Mouse (Mus musculus): ENCODE data around the gene Efr3b. TPM values are rescaled to one million over a fixed set of nuclear protein-coding genes. Genes with fewer than 3 reads are reported as not detected.

Gene Efr3b
- polyA plus RNA-seq, 1 experiment from 2014 or later: 41.4 TPM

GRCm38 (mm10) chr12:4048031-4048430, 9.3 kb upstream of the Efr3b start:
- no peak overlapping the region for H3K27ac ChIP-seq (replicated peaks; ENCODE audit: low read depth, low read length)
- 36% methylated on average over 6 of the region's 6 CpGs for WGBS
- H3K4me1 ChIP-seq (ENCODE audit: control insufficient read depth, insufficient read depth, low read length): no peaks in the 10 kb centered on the region
- H3K27me3 ChIP-seq (ENCODE audit: control insufficient read depth, insufficient read depth, low read length): no peaks in the 10 kb centered on the region
- H3K9ac ChIP-seq (replicated peaks; ENCODE audit: low read length): no peak overlapping the region
- DNase-seq (no peak), ATAC-seq (ENCODE audit: low FRiP score, low TSS enrichment) (no peak)
- H3K36me3 ChIP-seq (ENCODE audit: control insufficient read depth, insufficient read depth, low read length): no peaks in the 10 kb centered on the region
- H3K4me3 ChIP-seq (replicated peaks; ENCODE audit: low read depth, low read length): no peak overlapping the region
- H3K4me2 ChIP-seq (ENCODE audit: low read length): no peak overlapping the region
- H3K9me3 ChIP-seq (ENCODE audit: control insufficient read depth, low read length): no peaks in the 10 kb centered on the region

- H3K36me3 ChIP-seq (ENCODE audit: control insufficient read depth, insufficient read depth, low read length): no peaks in the 10 kb centered on the region
- ATAC-seq (ENCODE audit: low FRiP score, low TSS enrichment) (no peak), DNase-seq (no peak)
- H3K9me3 ChIP-seq (ENCODE audit: control insufficient read depth, low read length): no peaks in the 10 kb centered on the region
- H3K4me3 ChIP-seq (replicated peaks; ENCODE audit: low read depth, low read length): no peak overlapping the region
- H3K27ac ChIP-seq (replicated peaks; ENCODE audit: low read depth, low read length): no peak overlapping the region
- no peaks in the 10 kb centered on the region for H3K27me3 ChIP-seq (ENCODE audit: control insufficient read depth, insufficient read depth, low read length)
- H3K4me1 ChIP-seq (ENCODE audit: control insufficient read depth, insufficient read depth, low read length): no peaks in the 10 kb centered on the region
- H3K9ac ChIP-seq (replicated peaks; ENCODE audit: low read length): no peak overlapping the region
- H3K4me2 ChIP-seq (ENCODE audit: low read length): no peak overlapping the region
- 86% methylated on average over 1 of the region's 1 CpGs for WGBS
These were observed 7.3 kb upstream of the Efr3b start for GRCm38 (mm10) chr12:4045992-4046391.

- H3K4me3 ChIP-seq (replicated peaks; ENCODE audit: low read depth, low read length): no peak overlapping the region
- no peaks in the 10 kb centered on the region for H3K36me3 ChIP-seq (ENCODE audit: control insufficient read depth, insufficient read depth, low read length)
- no peak overlapping the region for H3K9ac ChIP-seq (replicated peaks; ENCODE audit: low read length)
- H3K4me2 ChIP-seq (ENCODE audit: low read length): no peak overlapping the region
- no peak overlapping the region for H3K27ac ChIP-seq (replicated peaks; ENCODE audit: low read depth, low read length)
- WGBS: 71% methylated on average over 5 of the region's 5 CpGs
- DNase-seq: no peak
- no peaks in the 10 kb centered on the region for H3K27me3 ChIP-seq (ENCODE audit: control insufficient read depth, insufficient read depth, low read length)
- ATAC-seq (ENCODE audit: low FRiP score, low TSS enrichment): no peak
- peaks cover 5% of the 10 kb centered on the region for H3K4me1 ChIP-seq (ENCODE audit: control insufficient read depth, insufficient read depth, low read length)
- H3K9me3 ChIP-seq (ENCODE audit: control insufficient read depth, low read length): no peaks in the 10 kb centered on the region
These were observed 3.7 kb upstream of the Efr3b start for GRCm38 (mm10) chr12:4042411-4042810.

DNA sequence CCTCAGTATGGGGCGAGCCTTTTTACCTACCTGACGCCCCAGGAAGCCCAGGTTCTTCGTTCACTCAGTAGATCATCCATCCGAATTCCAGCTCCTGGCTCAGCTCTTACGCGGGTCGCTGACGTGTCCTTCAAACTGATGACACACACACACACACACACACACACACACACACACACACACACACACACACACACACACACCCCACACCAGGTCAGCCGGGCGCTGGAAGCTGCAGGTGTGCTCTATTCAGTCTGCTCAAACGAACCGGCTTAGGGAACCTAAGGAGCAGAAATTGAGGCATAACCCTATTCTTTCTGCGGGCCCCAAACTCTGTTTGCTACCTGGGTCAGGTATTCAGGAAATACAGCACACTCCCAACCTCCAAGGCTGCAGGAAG, 331 bp upstream of the Efr3b start:
- Histone ChIP-seq H3K9me3 (ENCODE audit: control insufficient read depth, low read length) (no peaks in the 10 kb centered on the region), H3K9ac (replicated peaks; ENCODE audit: low read length) (peak overlapping the region; percentile 93), H3K4me2 (ENCODE audit: low read length) (peak overlapping the region; percentile 62), H3K27ac (replicated peaks; ENCODE audit: low read depth, low read length) (peak overlapping the region; percentile 86), H3K4me3 (replicated peaks; ENCODE audit: low read depth, low read length) (peak overlapping the region; percentile 97), H3K4me1 (ENCODE audit: control insufficient read depth, insufficient read depth, low read length) (peaks cover 22% of the 10 kb centered on the region), H3K27me3 (ENCODE audit: control insufficient read depth, insufficient read depth, low read length) (no peaks in the 10 kb centered on the region), H3K36me3 (ENCODE audit: control insufficient read depth, insufficient read depth, low read length) (no peaks in the 10 kb centered on the region)
- 1% methylated on average over 13 of the region's 13 CpGs for WGBS
- DNase-seq (no peak), ATAC-seq (ENCODE audit: low FRiP score, low TSS enrichment) (no peak)

- H3K27me3 ChIP-seq (ENCODE audit: control insufficient read depth, insufficient read depth, low read length): no peaks in the 10 kb centered on the region
- DNase-seq (no peak), ATAC-seq (ENCODE audit: low FRiP score, low TSS enrichment) (no peak)
- no peaks in the 10 kb centered on the region for H3K36me3 ChIP-seq (ENCODE audit: control insufficient read depth, insufficient read depth, low read length)
- peak overlapping the region; percentile 86; the same call in 1 of the 2 replicates for H3K27ac ChIP-seq (replicated peaks; ENCODE audit: low read depth, low read length)
- no peaks in the 10 kb centered on the region for H3K9me3 ChIP-seq (ENCODE audit: control insufficient read depth, low read length)
- H3K4me1 ChIP-seq (ENCODE audit: control insufficient read depth, insufficient read depth, low read length): peaks cover 22% of the 10 kb centered on the region
- WGBS: 24% methylated on average over 5 of the region's 5 CpGs
- peak overlapping the region; percentile 93 for H3K9ac ChIP-seq (replicated peaks; ENCODE audit: low read length)
- H3K4me2 ChIP-seq (ENCODE audit: low read length): peak overlapping the region; percentile 62
- H3K4me3 ChIP-seq (replicated peaks; ENCODE audit: low read depth, low read length): peak overlapping the region; percentile 97
These were observed 1.2 kb downstream of the Efr3b start for GRCm38 (mm10) chr12:4037511-4037910.

- Histone ChIP-seq H3K4me1 (ENCODE audit: control insufficient read depth, insufficient read depth, low read length) (peaks cover 22% of the 10 kb centered on the region), H3K4me2 (ENCODE audit: low read length) (0 out of 2 replicates have a peak overlapping the region, but pooled peaks have one; percentile 62), H3K36me3 (ENCODE audit: control insufficient read depth, insufficient read depth, low read length) (no peaks in the 10 kb centered on the region), H3K4me3 (replicated peaks; ENCODE audit: low read depth, low read length) (no peak overlapping the region), H3K27me3 (ENCODE audit: control insufficient read depth, insufficient read depth, low read length) (no peaks in the 10 kb centered on the region), H3K27ac (replicated peaks; ENCODE audit: low read depth, low read length) (no peak overlapping the region), H3K9ac (replicated peaks; ENCODE audit: low read length) (no peak overlapping the region), H3K9me3 (ENCODE audit: control insufficient read depth, low read length) (no peaks in the 10 kb centered on the region)
- DNase-seq (no peak), ATAC-seq (ENCODE audit: low FRiP score, low TSS enrichment) (no peak)
- WGBS: 94% methylated on average over 5 of the region's 5 CpGs
These were observed 2.6 kb downstream of the Efr3b start for GRCm38 (mm10) chr12:4036157-4036556.

DNA sequence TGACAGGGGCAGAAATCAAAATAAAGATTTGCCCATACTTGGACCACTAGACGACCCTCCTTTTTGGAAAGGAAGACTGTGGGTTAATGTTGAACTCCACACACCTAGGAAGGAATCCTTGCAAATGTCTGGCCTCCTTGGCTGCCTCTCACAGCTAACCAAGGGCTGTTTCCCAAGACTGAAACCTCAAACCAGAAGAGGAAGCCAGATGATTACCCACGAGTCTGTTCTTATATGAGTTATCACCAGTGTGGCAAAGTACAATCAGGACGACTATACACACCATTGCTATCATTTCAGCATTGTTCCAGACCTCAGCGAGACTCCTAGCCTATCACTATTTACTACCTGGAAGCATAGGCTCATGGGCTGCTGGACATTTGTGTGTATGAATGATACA, 9.7 kb downstream of the Efr3b start:
- WGBS: 85% methylated on average over 4 of the region's 4 CpGs
- Histone ChIP-seq H3K4me2 (ENCODE audit: low read length) (no peak overlapping the region), H3K27ac (replicated peaks; ENCODE audit: low read depth, low read length) (no peak overlapping the region), H3K27me3 (ENCODE audit: control insufficient read depth, insufficient read depth, low read length) (no peaks in the 10 kb centered on the region), H3K36me3 (ENCODE audit: control insufficient read depth, insufficient read depth, low read length) (no peaks in the 10 kb centered on the region), H3K4me3 (replicated peaks; ENCODE audit: low read depth, low read length) (no peak overlapping the region), H3K4me1 (ENCODE audit: control insufficient read depth, insufficient read depth, low read length) (no peaks in the 10 kb centered on the region), H3K9me3 (ENCODE audit: control insufficient read depth, low read length) (no peaks in the 10 kb centered on the region), H3K9ac (replicated peaks; ENCODE audit: low read length) (no peak overlapping the region)
- DNase-seq (no peak), ATAC-seq (ENCODE audit: low FRiP score, low TSS enrichment) (no peak)

DNA sequence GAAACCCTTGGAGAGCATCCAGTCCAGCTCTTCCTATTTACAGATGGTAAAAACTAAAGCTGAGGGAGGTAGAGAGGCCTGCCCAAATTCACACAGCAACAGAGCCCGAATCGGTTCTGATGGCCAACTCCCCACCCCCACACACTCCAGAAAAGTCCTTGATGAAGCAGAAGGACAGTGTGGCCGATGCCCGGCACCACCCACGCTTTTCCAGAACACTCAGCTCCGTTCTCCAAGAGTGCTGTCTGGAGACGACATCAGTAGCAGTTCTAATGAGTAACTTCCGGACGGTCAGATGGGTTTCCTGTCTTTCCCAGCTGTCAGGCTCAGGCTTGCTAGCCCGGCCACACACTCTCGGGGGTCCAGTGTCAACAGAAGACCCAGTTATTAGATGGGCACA, 10.2 kb downstream of the Efr3b start:
- no peak overlapping the region for H3K4me3 ChIP-seq (replicated peaks; ENCODE audit: low read depth, low read length)
- DNase-seq (no peak), ATAC-seq (ENCODE audit: low FRiP score, low TSS enrichment) (no peak)
- H3K27me3 ChIP-seq (ENCODE audit: control insufficient read depth, insufficient read depth, low read length): no peaks in the 10 kb centered on the region
- no peaks in the 10 kb centered on the region for H3K36me3 ChIP-seq (ENCODE audit: control insufficient read depth, insufficient read depth, low read length)
- H3K9me3 ChIP-seq (ENCODE audit: control insufficient read depth, low read length): no peaks in the 10 kb centered on the region
- no peak overlapping the region for H3K4me2 ChIP-seq (ENCODE audit: low read length)
- no peak overlapping the region for H3K27ac ChIP-seq (replicated peaks; ENCODE audit: low read depth, low read length)
- H3K9ac ChIP-seq (replicated peaks; ENCODE audit: low read length): no peak overlapping the region
- no peaks in the 10 kb centered on the region for H3K4me1 ChIP-seq (ENCODE audit: control insufficient read depth, insufficient read depth, low read length)
- 91% methylated on average over 11 of the region's 11 CpGs for WGBS

DNA sequence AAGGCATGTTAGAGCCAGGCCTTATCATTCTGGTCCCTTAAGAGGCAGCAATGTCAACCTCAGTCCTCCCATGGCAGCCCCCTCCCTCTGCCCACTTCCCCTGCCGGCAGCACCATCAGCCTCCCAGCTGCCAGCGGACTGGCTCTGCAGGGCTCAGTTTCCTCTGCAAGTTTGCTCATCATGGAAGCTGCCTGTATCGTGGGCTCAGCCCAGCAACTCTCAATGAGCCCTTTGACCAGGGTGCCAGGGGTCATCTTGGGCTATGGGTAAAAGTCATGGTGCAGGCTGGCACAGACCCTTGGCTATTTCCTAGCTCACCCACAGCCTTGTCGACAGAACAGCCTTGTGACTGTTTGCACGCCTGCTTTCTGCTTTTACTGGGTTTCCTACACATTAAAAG, 14.4 kb downstream of the Efr3b start:
- H3K4me1 ChIP-seq (ENCODE audit: control insufficient read depth, insufficient read depth, low read length): no peaks in the 10 kb centered on the region
- no peaks in the 10 kb centered on the region for H3K27me3 ChIP-seq (ENCODE audit: control insufficient read depth, insufficient read depth, low read length)
- WGBS: 82% methylated on average over 5 of the region's 5 CpGs
- H3K27ac ChIP-seq (replicated peaks; ENCODE audit: low read depth, low read length): no peak overlapping the region
- H3K9me3 ChIP-seq (ENCODE audit: control insufficient read depth, low read length): no peaks in the 10 kb centered on the region
- H3K9ac ChIP-seq (replicated peaks; ENCODE audit: low read length): no peak overlapping the region
- ATAC-seq (ENCODE audit: low FRiP score, low TSS enrichment): no peak
- DNase-seq: no peak
- H3K36me3 ChIP-seq (ENCODE audit: control insufficient read depth, insufficient read depth, low read length): no peaks in the 10 kb centered on the region
- H3K4me3 ChIP-seq (replicated peaks; ENCODE audit: low read depth, low read length): no peak overlapping the region
- H3K4me2 ChIP-seq (ENCODE audit: low read length): no peak overlapping the region
